Mouse (Mus musculus): Measurements from ENCODE around the gene Mus81.
A peak's percentile ranks its signal among the peaks of the same experiment; 100 is the strongest.

The Mus81 gene

DNA sequence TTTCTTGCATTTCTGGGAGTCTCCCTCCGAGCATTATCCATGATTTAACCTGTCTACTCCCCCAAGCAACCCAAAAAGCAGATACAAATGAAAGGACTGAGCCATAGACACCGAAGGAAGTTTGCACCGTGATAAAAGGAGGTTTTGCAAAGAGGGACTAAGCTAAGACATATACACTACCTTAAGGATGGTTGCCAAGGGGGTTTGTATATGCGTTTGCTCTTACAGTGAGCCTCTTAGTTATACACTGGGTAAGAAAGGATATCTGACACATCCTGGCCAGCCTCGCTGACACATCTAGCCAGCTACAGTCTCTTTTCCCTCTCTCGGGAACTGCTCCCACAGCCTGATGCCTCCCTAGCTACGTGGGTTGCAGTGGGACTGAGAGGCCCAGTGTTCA is 54.3 kb downstream of the Mus81 start:
- DNase-seq, result no peak

DNA sequence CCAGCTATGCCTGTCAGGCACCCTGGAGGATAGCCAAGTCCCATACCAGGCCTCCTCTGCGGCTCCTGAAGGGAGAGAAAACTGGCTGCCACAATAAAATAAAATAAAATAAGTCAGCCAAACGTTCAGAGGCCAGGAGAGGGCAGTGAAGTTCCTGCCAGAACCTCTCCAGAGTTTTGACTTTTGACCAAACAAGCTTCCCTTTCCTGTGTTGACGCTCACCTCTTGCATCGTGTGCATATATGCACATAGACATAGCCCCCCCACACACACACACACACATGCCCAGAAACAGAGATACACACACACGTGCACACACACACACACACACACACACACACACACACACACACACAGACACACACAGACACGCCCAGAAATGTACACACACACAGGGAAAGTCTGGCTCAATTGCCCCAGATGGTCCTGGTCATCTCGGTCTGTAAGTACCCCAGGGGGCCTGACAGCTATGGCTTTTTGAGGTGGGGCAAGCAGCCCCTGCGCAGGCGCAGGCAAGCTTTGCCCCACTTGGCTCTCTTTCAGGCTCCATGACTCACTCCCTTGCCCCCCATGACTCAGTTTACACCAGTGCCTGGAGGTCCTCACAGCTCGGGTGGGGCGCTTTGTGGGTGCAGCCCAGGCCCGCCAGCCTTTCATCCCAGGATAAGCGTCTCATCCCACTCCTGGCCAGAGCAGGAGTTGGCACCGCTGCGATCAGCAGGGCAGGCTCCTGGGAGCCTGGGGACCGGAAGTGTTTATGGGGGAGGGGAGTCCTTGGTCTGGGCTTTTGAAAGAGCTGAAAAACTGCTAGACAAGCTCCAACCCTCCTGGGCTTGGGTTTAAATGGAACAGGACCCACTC is 55.0 kb downstream of the Mus81 start:
- DNase-seq, result peak; percentile 62

All from cerebellum, adult 9-11 months (tissue).